Mouse (Mus musculus) lung, postnatal 25 days (tissue): ENCODE results near the gene Cox8a.

Experiments
- DNase-seq: peaks from one replicate; pipeline ENCODE4 v3.0.0; 2022; ENCODE audit warnings: low spot score

Cox8a gene

DNA sequence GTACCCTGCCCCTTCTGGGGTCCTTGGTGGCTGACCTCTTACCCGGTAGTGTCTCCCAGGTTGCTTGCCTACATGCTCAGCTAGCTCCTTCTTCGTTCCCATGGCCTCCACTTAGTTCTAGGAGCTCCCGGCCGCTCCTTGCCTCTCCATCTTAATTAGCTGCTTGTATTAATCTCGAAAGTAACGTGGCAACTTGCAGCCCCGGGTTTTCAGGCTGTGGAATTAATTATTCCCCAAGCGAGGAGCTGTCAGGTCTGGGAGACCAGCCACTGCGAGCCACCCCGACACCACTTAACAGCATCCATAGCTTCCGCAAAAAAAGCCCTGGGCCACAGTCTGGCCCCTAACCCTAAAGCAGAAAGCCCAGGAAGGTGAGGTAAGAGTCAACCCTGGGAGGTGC is 34.0 kb downstream of the Cox8a start:
- DNase-seq = no peak

DNA sequence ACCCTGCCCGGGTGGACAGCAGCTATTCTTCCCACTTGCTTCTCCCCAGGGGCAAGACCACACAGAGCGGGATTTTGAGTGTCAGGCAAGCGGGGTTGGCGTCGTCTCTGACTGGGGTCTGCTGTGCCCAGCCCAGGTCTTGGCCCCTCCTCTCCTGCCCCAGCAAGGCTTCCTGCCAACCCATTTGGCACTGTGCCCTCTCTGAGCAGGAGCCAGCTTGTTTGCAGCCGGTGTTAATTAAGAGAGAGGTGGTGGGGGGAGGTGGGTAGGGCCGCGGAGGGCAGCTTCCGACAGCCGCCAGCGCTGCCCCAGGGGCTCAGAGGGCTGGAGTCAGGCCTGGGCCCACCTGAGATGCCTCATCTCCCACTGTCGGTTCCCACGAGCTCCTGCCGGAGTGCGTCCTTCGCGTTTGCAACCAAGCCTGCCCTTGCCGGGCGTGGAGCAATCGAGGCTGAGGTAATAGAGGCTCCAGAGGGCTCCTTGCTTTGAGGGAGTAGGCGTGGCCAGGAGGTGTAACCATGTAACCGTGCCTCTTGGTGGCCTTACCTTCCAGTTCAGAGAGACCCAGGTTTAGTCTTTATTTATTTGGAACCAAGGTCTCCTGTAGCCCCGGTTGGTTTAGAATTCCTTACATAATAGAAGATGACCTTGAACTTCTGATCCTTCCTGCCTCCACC is 35.0 kb downstream of the Cox8a start:
- peak; percentile 47 for DNase-seq

DNA sequence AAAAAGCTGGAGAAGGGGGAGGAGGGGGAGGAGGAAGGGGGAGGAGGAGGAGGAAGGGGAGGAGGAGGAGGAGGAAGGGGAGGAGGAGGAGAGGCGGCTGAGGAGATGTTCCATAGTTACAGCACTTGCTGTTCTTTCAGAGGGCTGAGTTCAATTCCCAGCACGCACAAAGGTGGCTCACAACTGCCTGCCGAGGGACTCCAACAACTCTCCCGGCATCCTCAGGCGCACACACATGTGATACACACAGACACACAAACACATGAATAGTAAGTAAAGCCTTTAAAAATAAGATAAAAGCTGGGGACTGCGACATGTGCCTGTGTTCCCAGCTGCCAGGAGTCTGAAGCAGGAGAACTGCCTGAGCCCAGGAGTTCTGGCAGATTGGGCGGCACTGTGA is 35.9 kb downstream of the Cox8a start:
- DNase-seq = no peak

DNA sequence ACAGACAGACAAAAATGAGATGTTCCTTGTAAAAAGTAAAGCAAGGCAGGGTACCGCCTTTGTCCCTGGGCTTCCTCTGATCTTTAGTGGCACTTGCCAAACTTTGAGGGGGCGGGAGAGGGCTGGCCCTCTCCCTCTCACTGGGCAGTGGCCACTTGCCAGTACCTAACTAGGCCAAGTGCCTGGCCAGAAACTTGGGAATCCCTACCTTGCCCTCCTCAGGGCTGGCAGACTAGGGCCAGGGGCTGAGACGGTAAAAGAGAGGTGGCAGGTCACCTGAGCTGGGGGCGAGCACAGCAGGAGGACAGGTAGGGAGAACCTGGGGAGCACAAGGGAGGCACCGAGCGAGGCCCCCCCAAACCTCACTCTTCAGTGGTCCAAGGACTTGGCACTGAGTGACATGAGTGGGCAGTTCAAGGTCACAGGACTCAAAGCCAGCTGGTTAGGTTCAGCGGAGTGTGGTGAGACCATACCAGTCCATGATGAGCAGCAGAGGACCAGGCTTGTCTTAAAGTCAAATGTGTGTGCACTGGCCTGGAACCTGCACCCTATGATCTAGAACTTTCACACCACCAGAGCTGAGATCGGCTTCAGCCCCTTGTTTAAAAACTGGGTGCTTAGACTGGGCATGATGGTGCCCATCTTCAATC is 36.5 kb downstream of the Cox8a start:
- peak; percentile 44 for DNase-seq

DNA sequence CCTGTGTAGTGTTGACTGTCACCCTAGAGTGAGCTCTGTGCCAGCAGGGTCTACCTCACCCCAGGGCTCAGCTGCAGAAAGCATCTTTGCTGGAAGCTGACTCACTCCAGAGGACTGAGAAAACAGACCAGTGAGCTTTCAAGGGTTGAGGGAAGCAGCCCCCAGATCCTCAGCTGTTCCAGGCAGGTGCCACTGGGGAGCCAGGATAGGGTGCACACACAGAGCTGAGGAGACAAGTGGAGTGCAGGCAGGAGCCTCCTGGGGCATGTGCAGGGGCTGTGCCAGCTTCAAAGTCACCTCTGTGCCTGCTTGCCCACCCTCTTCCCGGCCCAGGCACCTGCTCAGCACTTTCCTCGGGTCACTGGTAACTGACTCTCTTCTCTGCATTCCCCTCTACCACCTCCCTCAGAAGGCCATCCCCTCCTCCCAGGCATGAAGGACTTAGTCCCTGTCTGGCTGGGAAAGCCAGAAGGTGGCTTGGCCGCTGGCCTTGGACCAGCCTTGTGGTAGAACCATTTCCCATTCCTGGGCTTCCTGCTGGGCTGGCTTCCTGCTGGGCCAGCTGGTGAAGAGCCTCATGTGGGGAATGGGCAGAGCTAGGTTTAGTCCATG is 38.5 kb downstream of the Cox8a start:
- no peak for DNase-seq

DNA sequence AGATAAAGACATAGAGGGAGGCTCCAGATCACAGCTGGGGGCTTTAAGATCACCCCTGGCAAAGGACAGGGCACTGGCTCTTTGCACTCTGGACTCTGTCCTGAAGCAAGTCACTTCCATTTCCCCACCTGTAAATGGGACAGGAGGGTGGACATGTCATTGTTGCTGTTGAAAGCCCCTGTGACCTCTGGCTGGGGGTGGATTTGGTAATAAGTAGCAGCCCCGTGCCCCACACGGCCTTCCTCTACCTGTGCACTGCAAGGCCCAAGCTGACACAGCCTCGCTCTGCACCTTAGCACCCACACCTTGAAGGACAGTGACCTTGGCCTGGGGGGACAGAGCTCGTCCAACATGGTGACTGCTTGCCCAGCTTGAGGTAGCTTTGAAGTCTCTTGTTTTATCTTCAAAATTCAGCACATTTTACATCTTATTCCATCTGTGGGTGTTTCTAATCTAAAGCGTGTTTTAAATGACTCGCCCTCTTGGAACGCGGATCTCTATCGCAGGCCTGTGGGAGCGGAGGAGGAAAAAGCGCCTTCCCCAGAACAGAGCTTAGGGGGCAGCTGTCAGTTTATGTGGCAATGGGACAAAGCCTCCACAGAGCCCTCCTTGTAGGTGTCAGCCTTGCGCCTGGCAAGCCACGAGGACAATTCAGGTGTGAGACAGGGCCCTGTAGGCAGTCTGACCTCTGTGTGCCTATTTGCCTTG is 39.5 kb downstream of the Cox8a start:
- DNase-seq = no peak

DNA sequence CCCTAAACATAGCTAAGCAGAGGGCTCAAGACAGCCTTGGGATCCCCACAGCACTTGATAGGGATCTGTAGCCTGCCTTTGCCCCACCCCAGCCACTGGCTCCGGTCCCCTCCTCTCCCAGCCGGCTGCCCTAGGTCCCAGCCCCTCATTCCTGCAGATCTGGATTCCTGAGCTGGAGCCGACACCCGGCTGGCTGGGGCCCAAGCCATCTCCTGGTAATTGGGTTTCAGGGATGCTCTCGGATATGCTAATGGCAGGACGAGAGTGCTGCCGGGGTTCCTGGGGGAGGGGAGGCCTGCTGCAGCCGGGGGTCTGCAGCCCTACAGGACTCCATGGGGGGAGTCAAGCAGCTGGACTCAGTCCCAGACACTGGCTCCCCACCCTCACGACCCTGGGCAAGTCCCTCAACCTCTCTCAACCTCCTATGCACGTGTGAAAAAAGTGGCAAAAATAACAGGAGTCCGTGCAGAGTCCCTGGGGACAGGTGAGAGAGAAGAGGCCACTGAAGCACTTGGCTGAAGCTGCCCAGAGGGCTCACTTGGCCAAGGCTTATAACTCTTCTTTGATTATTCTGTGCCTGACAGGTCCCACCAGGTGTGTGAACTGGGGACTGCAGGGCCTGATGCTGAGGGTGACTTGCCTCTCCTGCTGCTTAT is 41.2 kb downstream of the Cox8a start:
- no peak for DNase-seq

DNA sequence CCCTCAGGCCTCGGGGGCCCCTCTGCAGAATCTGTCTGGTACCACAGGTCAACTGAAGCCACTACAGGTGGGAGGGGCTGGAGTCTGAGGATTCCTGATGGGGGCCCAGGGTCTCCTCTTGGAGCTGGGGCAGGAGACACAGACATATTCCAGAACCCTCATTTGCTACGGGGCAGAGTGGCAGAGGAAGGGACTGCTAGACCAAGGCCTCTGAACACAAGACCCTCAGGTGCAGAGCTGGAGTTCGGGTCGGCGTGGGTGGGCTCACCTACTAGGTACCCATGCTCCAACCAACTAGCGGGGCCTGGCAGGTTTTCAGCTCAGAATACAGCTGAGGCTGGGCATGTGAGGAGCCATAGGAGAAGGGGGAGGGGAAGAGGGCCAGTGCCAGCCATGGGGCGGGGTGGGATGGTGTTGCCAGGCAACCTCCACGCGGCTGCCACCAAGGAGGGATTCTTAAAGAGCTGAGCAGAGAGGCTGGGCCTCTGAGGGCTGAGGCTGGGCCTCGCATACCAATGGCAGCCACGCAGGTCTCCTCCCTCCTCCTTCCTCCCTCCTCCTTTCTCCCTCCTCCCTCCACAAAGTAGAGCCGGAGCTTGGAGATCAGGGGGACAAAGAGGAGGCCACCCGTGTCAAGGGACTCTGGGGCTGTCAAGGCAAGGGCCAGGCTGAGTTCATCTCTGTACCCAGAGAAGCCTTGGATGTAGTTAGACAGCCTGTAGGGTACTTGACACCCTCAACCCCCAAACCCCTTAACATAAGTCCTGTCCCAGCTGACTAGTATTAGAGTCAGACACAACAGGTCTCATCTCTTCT is 45.2 kb downstream of the Cox8a start:
- DNase-seq = peak; percentile 39

DNA sequence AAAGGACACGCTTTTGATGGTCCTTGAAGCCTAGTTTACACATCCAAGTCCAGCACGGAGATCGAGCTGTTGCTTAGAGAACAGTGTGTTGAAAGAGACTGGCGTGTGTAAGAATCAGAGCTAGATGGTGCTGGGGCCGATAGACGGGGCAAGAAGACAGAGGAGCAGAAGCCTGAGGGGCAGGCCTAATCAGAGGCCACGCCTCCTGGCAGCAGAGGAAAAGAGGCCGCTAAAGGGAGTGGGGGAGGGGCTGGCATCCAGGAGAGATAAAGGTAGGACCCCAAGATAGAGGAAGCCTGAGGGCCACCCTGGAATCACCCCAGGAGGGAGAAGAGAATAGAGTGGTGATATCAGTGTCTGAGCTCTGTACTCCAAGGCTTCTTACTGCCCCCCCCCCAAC is 46.0 kb downstream of the Cox8a start:
- DNase-seq = no peak

DNA sequence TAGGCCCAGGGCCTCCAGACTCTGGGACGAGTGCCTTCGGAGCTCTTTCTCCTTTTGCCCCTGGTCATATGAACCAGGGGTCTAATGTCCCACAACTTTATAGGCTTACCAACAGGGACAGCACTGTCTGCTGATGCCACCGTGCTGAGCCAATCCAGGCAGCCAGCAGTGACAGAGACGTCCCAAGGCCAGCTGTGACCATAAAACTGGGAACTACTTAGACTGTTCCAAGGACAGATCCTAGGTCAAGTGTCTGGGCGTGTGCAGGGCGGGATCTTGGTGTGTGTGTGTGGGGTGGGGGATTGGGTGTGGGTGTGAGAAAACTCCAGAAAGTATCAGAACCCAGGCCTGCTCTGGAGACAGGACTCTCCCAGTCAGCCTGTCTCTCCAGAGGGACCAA is 46.5 kb downstream of the Cox8a start:
- no peak for DNase-seq

DNA sequence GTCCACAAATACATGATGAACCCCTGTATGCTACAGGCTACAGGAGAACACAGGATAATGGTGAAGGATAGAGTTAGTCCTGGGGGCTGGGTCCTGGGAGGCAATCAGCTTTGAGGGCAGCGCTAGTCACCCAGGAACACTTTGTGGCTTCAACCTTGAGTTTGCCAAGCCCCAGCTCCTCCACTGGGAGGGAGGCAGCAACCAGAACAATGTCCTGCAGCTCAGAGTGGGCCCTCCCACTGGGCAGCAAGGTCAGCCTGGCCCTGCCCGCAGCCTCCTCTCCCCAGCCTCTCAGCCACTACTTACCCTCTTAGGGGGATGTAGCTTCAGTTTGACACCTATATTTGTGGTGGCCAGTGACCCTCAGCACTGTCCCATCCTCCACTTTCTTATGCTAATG is 49.0 kb downstream of the Cox8a start:
- no peak for DNase-seq

DNA sequence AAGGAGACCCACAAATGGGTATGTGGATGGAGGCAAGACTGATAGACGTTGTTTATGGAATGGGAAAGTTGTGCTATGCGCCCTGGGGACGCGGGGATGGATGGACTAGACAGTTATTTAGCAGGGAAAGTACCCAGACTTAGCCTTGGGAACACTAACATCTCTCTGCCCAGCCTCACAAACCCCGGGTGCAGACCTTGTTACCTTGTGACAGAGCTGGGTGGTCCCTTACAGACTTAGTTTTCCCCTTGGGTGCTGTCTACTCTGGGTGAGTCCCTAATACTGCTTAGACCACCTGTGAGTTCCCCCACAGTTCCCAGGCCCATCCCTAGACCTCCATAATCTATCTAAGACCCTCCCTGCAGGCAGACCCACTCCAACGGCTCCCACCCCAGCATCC is 50.6 kb downstream of the Cox8a start:
- no peak for DNase-seq

DNA sequence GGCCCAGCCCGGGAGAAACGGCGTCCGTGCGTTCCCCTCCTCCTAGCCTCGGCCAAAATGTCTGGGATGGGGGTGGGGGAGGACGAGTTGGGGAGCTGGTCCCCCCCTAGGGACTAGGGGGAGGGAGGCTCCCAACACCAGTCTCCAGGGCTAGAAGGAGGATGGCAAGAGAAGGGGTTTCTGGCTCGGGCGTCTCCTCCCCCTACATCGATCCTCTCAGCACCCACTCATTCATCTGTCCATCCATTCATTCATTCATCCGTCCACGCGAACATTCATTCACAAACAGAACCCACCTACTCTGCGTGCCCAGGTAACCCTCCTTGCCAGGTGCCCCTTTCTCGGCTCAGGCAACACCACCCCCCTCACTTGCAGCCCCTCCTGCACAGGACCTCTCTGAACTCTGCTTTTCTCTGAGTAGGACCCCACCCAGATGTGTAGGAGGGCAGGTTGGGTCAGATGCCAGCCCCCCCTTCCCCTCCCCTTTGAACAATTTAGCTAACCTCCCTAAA is 51.2 kb downstream of the Cox8a start:
- no peak for DNase-seq

DNA sequence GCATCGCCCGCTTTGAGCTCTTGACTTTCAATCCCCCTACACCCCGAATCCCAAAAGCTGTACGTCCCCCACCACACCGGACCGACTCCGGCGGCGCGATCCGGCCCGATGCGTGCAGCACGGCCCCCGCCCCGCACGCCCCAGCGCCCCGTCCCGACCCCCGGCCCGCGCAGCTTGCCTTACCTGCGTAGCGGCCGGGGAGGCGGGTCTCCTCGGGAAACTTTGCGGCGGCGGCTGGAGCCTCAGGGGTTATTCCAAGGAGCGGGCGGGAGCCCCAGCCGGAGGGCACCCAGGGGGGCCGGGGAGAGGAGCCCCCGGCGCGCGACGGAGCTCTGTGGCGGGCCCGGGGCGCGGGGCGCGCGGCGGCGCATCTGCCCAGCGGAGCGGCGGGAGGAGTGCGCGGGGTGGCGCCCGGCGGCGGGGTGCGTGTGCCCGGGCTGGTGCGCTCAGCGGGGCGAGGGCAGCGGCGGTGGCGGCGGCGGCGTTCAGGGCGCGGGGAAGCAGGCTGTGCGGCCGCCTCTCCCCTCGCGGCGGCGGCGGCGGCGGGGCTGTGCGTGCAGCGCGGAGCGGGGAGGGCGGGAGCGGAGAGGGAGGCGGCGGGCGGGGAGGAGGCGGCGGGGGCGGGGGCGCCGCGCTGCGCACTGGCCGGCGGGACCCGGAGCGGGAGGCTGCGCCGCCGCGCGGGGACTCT is 51.8 kb downstream of the Cox8a start:
- no peak for DNase-seq
